Mouse (Mus musculus) hindbrain, embryonic 11.5 days (tissue): ENCODE measurements around the gene Thada. TPM values are rescaled to one million over a fixed set of nuclear protein-coding genes. Genes with fewer than 3 reads are reported as not detected.

ENCODE experiments used
- ATAC-seq: fragments of 200-750 bp; cut with Nextera tagmentation; 2 replicates; pipeline ENCODE4 v1.8.0; 2017; ENCODE audit warnings: mild to moderate bottlenecking, moderate TSS enrichment, moderate library complexity; ENCODE audit not compliant: low FRiP score
- DNase-seq: peaks from one replicate; pipeline ENCODE4 v3.0.0-alpha.2; 2015; ENCODE audit warnings: low spot score
- H3K27ac ChIP-seq: fragments of 300-500 bp; sonication (generic); 2 replicates; pipeline ENCODE4 v1.5.1; 2014; ENCODE audit warnings: mild to moderate bottlenecking, low read depth, low read length
- H3K27me3 ChIP-seq: fragments of 300-500 bp; sonication (generic); 2 replicates; pipeline ENCODE4 v1.6.1; 2014; ENCODE audit warnings: mild to moderate bottlenecking, low read length, moderate library complexity, mixed read lengths; ENCODE audit not compliant: control insufficient read depth, insufficient read depth
- H3K36me3 ChIP-seq: fragments of 300-500 bp; sonication (generic); 2 replicates; pipeline ENCODE4 v1.6.1; 2014; ENCODE audit warnings: mild to moderate bottlenecking, low read length, moderate library complexity, mixed read lengths; ENCODE audit not compliant: control insufficient read depth, insufficient read depth
- H3K4me1 ChIP-seq: fragments of 300-500 bp; sonication (generic); replicated peaks from 2 replicates; pipeline ENCODE4 v1.6.1; 2014; ENCODE audit warnings: low read length, mixed read lengths; ENCODE audit not compliant: control insufficient read depth, insufficient read depth
- H3K4me2 ChIP-seq: fragments of 300-500 bp; sonication (generic); replicated peaks from 2 replicates; pipeline ENCODE4 v1.6.1; 2014; ENCODE audit warnings: mild to moderate bottlenecking, low read depth, low read length
- H3K4me3 ChIP-seq: fragments of 300-500 bp; sonication (generic); 2 replicates; pipeline ENCODE4 v1.5.1; 2014; ENCODE audit warnings: low read depth, low read length
- H3K9ac ChIP-seq: fragments of 300-500 bp; sonication (generic); 2 replicates; pipeline ENCODE4 v1.6.1; 2014; ENCODE audit warnings: low read depth, low read length
- H3K9me3 ChIP-seq: fragments of 300-500 bp; sonication (generic); 2 replicates; pipeline ENCODE4 v1.6.1; 2016; ENCODE audit warnings: low read length; ENCODE audit not compliant: control insufficient read depth
- WGBS: fragments of 180-500 bp; shearing (Covaris S2); extraction: QIAGEN DNeasy Blood & Tissue Kit; methylation state at CpG from one replicate; pipeline ENCODE4 v1.1.7; 2014; 5-methylcytosine and 5-hydroxymethylcytosine counted together
- polyA plus RNA-seq: library from polyadenylated mRNA; unstranded; fragments of >200 nt; fragmentation: Nextera tagmentation; extraction: Ambion mirVana; gene quantifications from 2 replicates; pipeline ENCODE4 v1.2.1, GENCODE M21; 2014

Gene Thada
- polyA plus RNA-seq, 1 experiment from 2014 or later: 13.1 TPM

- H3K4me3 ChIP-seq: no peak overlapping the region
- H3K4me1 ChIP-seq: no peaks in the 10 kb centered on the region
- ATAC-seq: no peak
- no peak overlapping the region for H3K27ac ChIP-seq
- no peaks in the 10 kb centered on the region for H3K27me3 ChIP-seq
- H3K9me3 ChIP-seq: no peaks in the 10 kb centered on the region
- no peak overlapping the region for H3K9ac ChIP-seq
- no peaks in the 10 kb centered on the region for H3K36me3 ChIP-seq
- no peak overlapping the region for H3K4me2 ChIP-seq
- no peak for DNase-seq
- WGBS: 86% methylated on average over 3 of the region's 3 CpGs
Measured at GRCm38 (mm10) chr17:84251426-84251825, 214.6 kb downstream of the Thada start.

- no peak for ATAC-seq
- DNase-seq: no peak
- WGBS: 85% methylated on average over 18 of the region's 18 CpGs
- no peak overlapping the region for H3K9ac ChIP-seq
- H3K27me3 ChIP-seq: no peaks in the 10 kb centered on the region
- no peaks in the 10 kb centered on the region for H3K4me1 ChIP-seq
- no peak overlapping the region for H3K4me3 ChIP-seq
- H3K27ac ChIP-seq: no peak overlapping the region
- no peaks in the 10 kb centered on the region for H3K9me3 ChIP-seq
- no peaks in the 10 kb centered on the region for H3K36me3 ChIP-seq
- no peak overlapping the region for H3K4me2 ChIP-seq
Measured at GRCm38 (mm10) chr17:84244182-84244920, 221.7 kb downstream of the Thada start.

GRCm38 (mm10) chr17:84243759-84244158 is 222.2 kb downstream of the Thada start:
- no peak overlapping the region for H3K9ac ChIP-seq
- no peaks in the 10 kb centered on the region for H3K27me3 ChIP-seq
- no peak for DNase-seq
- no peak for ATAC-seq
- no peak overlapping the region for H3K4me2 ChIP-seq
- H3K36me3 ChIP-seq: no peaks in the 10 kb centered on the region
- no peak overlapping the region for H3K4me3 ChIP-seq
- no peak overlapping the region for H3K27ac ChIP-seq
- WGBS: 84% methylated on average over 6 of the region's 6 CpGs
- H3K4me1 ChIP-seq: no peaks in the 10 kb centered on the region
- H3K9me3 ChIP-seq: no peaks in the 10 kb centered on the region

- Histone ChIP-seq H3K9me3 (no peaks in the 10 kb centered on the region), H3K4me1 (no peaks in the 10 kb centered on the region), H3K27me3 (no peaks in the 10 kb centered on the region), H3K27ac (no peak overlapping the region), H3K4me2 (no peak overlapping the region), H3K4me3 (no peak overlapping the region), H3K9ac (no peak overlapping the region), H3K36me3 (no peaks in the 10 kb centered on the region)
- 96% methylated on average over 6 of the region's 6 CpGs for WGBS
- no peak for DNase-seq
- no peak for ATAC-seq
Measured at GRCm38 (mm10) chr17:84241308-84241957, 224.6 kb downstream of the Thada start.

- ATAC-seq: no peak
- WGBS: 82% methylated on average over 2 of the region's 2 CpGs
- H3K9ac ChIP-seq: no peak overlapping the region
- no peaks in the 10 kb centered on the region for H3K27me3 ChIP-seq
- H3K27ac ChIP-seq: no peak overlapping the region
- DNase-seq: no peak
- H3K9me3 ChIP-seq: no peaks in the 10 kb centered on the region
- H3K4me3 ChIP-seq: no peak overlapping the region
- no peak overlapping the region for H3K4me2 ChIP-seq
- no peaks in the 10 kb centered on the region for H3K36me3 ChIP-seq
- no peaks in the 10 kb centered on the region for H3K4me1 ChIP-seq
Measured at GRCm38 (mm10) chr17:84239679-84240292, 226.2 kb downstream of the Thada start.

GRCm38 (mm10) chr17:84238174-84238573 is 227.8 kb downstream of the Thada start:
- no peaks in the 10 kb centered on the region for H3K9me3 ChIP-seq
- H3K4me2 ChIP-seq: no peak overlapping the region
- H3K36me3 ChIP-seq: no peaks in the 10 kb centered on the region
- no peak overlapping the region for H3K4me3 ChIP-seq
- ATAC-seq (no peak), DNase-seq (no peak)
- H3K9ac ChIP-seq: no peak overlapping the region
- WGBS: 88% methylated on average over 1 of the region's 1 CpGs
- no peaks in the 10 kb centered on the region for H3K27me3 ChIP-seq
- H3K27ac ChIP-seq: no peak overlapping the region
- H3K4me1 ChIP-seq: no peaks in the 10 kb centered on the region

GRCm38 (mm10) chr17:84236781-84237557 is 229.0 kb downstream of the Thada start:
- Histone ChIP-seq H3K4me2 (no peak overlapping the region), H3K4me3 (no peak overlapping the region), H3K9me3 (no peaks in the 10 kb centered on the region), H3K9ac (no peak overlapping the region), H3K4me1 (no peaks in the 10 kb centered on the region), H3K27ac (no peak overlapping the region), H3K36me3 (no peaks in the 10 kb centered on the region), H3K27me3 (no peaks in the 10 kb centered on the region)
- 95% methylated on average over 7 of the region's 7 CpGs for WGBS
- no peak for ATAC-seq
- no peak for DNase-seq

- no peak overlapping the region for H3K27ac ChIP-seq
- no peaks in the 10 kb centered on the region for H3K9me3 ChIP-seq
- no peak overlapping the region for H3K9ac ChIP-seq
- DNase-seq (no peak), ATAC-seq (no peak)
- H3K4me1 ChIP-seq: no peaks in the 10 kb centered on the region
- no peak overlapping the region for H3K4me2 ChIP-seq
- WGBS: 84% methylated on average over 4 of the region's 4 CpGs
- no peak overlapping the region for H3K4me3 ChIP-seq
- no peaks in the 10 kb centered on the region for H3K27me3 ChIP-seq
- H3K36me3 ChIP-seq: no peaks in the 10 kb centered on the region
Measured at GRCm38 (mm10) chr17:84235399-84235928, 230.5 kb downstream of the Thada start.
